In genomic region chr3:104253760-104254159, GRCm38 (mm10) we compare ENCODE assay signal across 25 mouse cellular contexts. TPM values are rescaled to one million over a fixed set of nuclear protein-coding genes. Genes with fewer than 3 reads are reported as not detected.
DNase-seq lines count a peak whose midpoint lies in the region; ATAC-seq and TF ChIP-seq lines count a peak whose summit lies in the region.
"Had no signal": no experiment of that assay in that cellular context is flagged by ENCODE, and none has a peak within 500 bp of the region (broad histone marks: within the 10 kb centered on the region; RNA-seq: fewer than 3 reads in every experiment).

No protein-coding gene starts in this region.

- peaks cover 1% of the 10 kb centered on the region for H3K4me1 ChIP-seq in heart, adult 2 months (ENCODE audit: control insufficient read depth, insufficient read depth, low read length)
- no peaks in the 10 kb centered on the region for H3K4me1 ChIP-seq in heart, embryonic 11.5 days (ENCODE audit: control insufficient read depth, insufficient read depth, low read length)
- no peaks in the 10 kb centered on the region for H3K4me1 ChIP-seq in kidney, adult 2 months (ENCODE audit: control insufficient read depth, insufficient read depth, low read length)
- 0 out of 2 replicates have a peak, but pooled peaks cover 3% of the 10 kb centered on the region for H3K4me1 ChIP-seq in lung, embryonic 16.5 days (replicated peaks; ENCODE audit: control insufficient read depth, insufficient read depth, low read length)
- no peaks in the 10 kb centered on the region; the same call in 1 of the 2 replicates for H3K4me1 ChIP-seq in lung, adult 2 months (ENCODE audit: control insufficient read depth, insufficient read depth, low read length)
- H3K4me1 ChIP-seq: kidney, embryonic 15.5 days; neural tube, embryonic 15.5 days had no signal

- no peak for DNase-seq in heart, adult 2 months
- peak; percentile 19 for DNase-seq in kidney, adult 2 months
- no peak for DNase-seq in kidney, adult 11 months
- no peak for DNase-seq in lung, adult 2 months
- DNase-seq in lung, postnatal 14 days, result peak; percentile 5
- DNase-seq in layer of hippocampus, adult 9-11 months, result no peak
- DNase-seq: adrenal gland, postnatal 25 days; cerebellum, adult 18-20 months; cerebellum, postnatal 10 days; gastrocnemius, postnatal 10 days; liver; midbrain, embryonic 14.5 days; retina, postnatal 1 day; right cerebral cortex, postnatal 14 days; thymus, postnatal 4 days had no signal

- H3K4me2 ChIP-seq in heart, embryonic 11.5 days, result no peak overlapping the region
- H3K4me2 ChIP-seq in lung, embryonic 16.5 days (ENCODE audit: low read depth, low read length), result no peak overlapping the region
- H3K4me2 ChIP-seq: kidney, embryonic 15.5 days; neural tube, embryonic 15.5 days had no signal

- ATAC-seq in heart, embryonic 11.5 days (replicated peaks; ENCODE audit: insufficient number of reproducible peaks, low FRiP score, low TSS enrichment), result no peak
- ATAC-seq in lung, embryonic 16.5 days (ENCODE audit: low read depth), result no peak
- ATAC-seq: forebrain, embryonic 16.5 days; hindbrain, embryonic 16.5 days; Patski had no signal

- intact Hi-C loops in heart, adult 2 months (cut with DNase I), result no loop called here

- H3K9ac ChIP-seq in heart, adult 2 months (ENCODE audit: low read depth, low read length), result no peak overlapping the region
- H3K9ac ChIP-seq in heart, embryonic 11.5 days (ENCODE audit: low read depth, low read length), result no peak overlapping the region
- H3K9ac ChIP-seq in lung, embryonic 16.5 days (ENCODE audit: low read length), result no peak overlapping the region
- H3K9ac ChIP-seq: kidney, embryonic 15.5 days; liver, embryonic 14.5 days; neural tube, embryonic 15.5 days had no signal

- H3K79me2 ChIP-seq in heart, adult 2 months (replicated peaks; ENCODE audit: control insufficient read depth, insufficient read depth, low read length), result no peaks in the 10 kb centered on the region

- no peaks in the 10 kb centered on the region; the same call in 1 of the 2 replicates for H3K36me3 ChIP-seq in heart, adult 2 months (ENCODE audit: control insufficient read depth, insufficient read depth, low read length)
- H3K36me3 ChIP-seq in heart, embryonic 11.5 days (ENCODE audit: control insufficient read depth, insufficient read depth, low read length), result no peaks in the 10 kb centered on the region
- no peaks in the 10 kb centered on the region for H3K36me3 ChIP-seq in kidney, adult 2 months (ENCODE audit: control insufficient read depth, insufficient read depth, low read length)
- no peaks in the 10 kb centered on the region for H3K36me3 ChIP-seq in lung, embryonic 16.5 days (ENCODE audit: control insufficient read depth, insufficient read depth, low read length)
- H3K36me3 ChIP-seq: kidney, embryonic 15.5 days; neural tube, embryonic 15.5 days had no signal

- no peaks in the 10 kb centered on the region for H3K27me3 ChIP-seq in heart, adult 2 months (ENCODE audit: control insufficient read depth, insufficient read depth, low read length)
- no peaks in the 10 kb centered on the region for H3K27me3 ChIP-seq in heart, embryonic 11.5 days (ENCODE audit: control insufficient read depth, insufficient read depth, low read length)
- no peaks in the 10 kb centered on the region for H3K27me3 ChIP-seq in kidney, adult 2 months (replicated peaks; ENCODE audit: control insufficient read depth, insufficient read depth, low read length)
- no peaks in the 10 kb centered on the region for H3K27me3 ChIP-seq in lung, embryonic 16.5 days (ENCODE audit: control insufficient read depth, insufficient read depth, low read depth, low read length)
- H3K27me3 ChIP-seq: kidney, embryonic 15.5 days; neural tube, embryonic 15.5 days; Patski had no signal

- peak overlapping the region; percentile 53 for H3K27ac ChIP-seq in heart, adult 2 months
- no peak overlapping the region for H3K27ac ChIP-seq in heart, embryonic 11.5 days (ENCODE audit: low read depth, low read length)
- H3K27ac ChIP-seq in kidney, adult 2 months (ENCODE audit: insufficient read depth, low read depth, low read length), result no peak overlapping the region
- H3K27ac ChIP-seq in lung, embryonic 16.5 days (ENCODE audit: low read length), result peak overlapping the region; percentile 36; the same call in 1 of the 2 replicates
- H3K27ac ChIP-seq: kidney, embryonic 15.5 days; liver, embryonic 14.5 days; macrophage; neural tube, embryonic 15.5 days had no signal

- no peak for TF ChIP-seq CTCF in heart, adult 2 months (IDR thresholded peaks at IDR 0.05)
- TF ChIP-seq CTCF in kidney, adult 2 months (conservative IDR thresholded peaks at IDR 0.05; ENCODE audit: insufficient read depth, insufficient read length, low read depth, low read length), result no peak
- no peak for TF ChIP-seq CTCF in lung, adult 2 months (IDR thresholded peaks at IDR 0.05; ENCODE audit: insufficient read depth, low read length)

- H3K9me3 ChIP-seq in heart, embryonic 11.5 days (replicated peaks; ENCODE audit: control insufficient read depth, low read length), result no peaks in the 10 kb centered on the region
- no peaks in the 10 kb centered on the region for H3K9me3 ChIP-seq in lung, embryonic 16.5 days (ENCODE audit: control insufficient read depth, low read length)
- H3K9me3 ChIP-seq: kidney, embryonic 15.5 days; neural tube, embryonic 15.5 days had no signal

- 48% methylated on average over 3 of the region's 3 CpGs for WGBS in heart, adult 2 months
- 48% methylated on average over 3 of the region's 3 CpGs for WGBS in heart, embryonic 11.5 days (ENCODE audit: insufficient replicate concordance)
- WGBS in kidney, adult 2 months, result 59% methylated on average over 3 of the region's 3 CpGs
- WGBS in lung, embryonic 16.5 days, result 44% methylated on average over 3 of the region's 3 CpGs
- WGBS in lung, adult 2 months, result 40% methylated on average over 3 of the region's 3 CpGs

- no peak overlapping the region for H3K4me3 ChIP-seq in heart, adult 2 months
- H3K4me3 ChIP-seq in heart, embryonic 11.5 days (ENCODE audit: low read depth, low read length), result no peak overlapping the region
- no peak overlapping the region for H3K4me3 ChIP-seq in kidney, adult 2 months (ENCODE audit: insufficient read depth, low read depth, low read length)
- no peak overlapping the region for H3K4me3 ChIP-seq in lung, embryonic 16.5 days (ENCODE audit: low read length)
- H3K4me3 ChIP-seq in lung, adult 2 months (replicated peaks; ENCODE audit: extremely low read depth, low read depth, low read length), result no peak overlapping the region
- H3K4me3 ChIP-seq: erythroblast, embryonic 14.5 days; kidney, embryonic 15.5 days; neural tube, embryonic 15.5 days had no signal

- no peak for TF ChIP-seq POLR2A in heart, adult 2 months (IDR thresholded peaks at IDR 0.05; ENCODE audit: insufficient read depth, low read depth, low read length)
- no peak for TF ChIP-seq POLR2A in kidney, adult 2 months (IDR thresholded peaks at IDR 0.05; ENCODE audit: low read depth, low read length)
- TF ChIP-seq POLR2A in lung, adult 2 months (IDR thresholded peaks at IDR 0.05; ENCODE audit: borderline replicate concordance, extremely low read depth, low read depth, low read length), result no peak

- TF ChIP-seq EP300 in heart, adult 2 months (IDR thresholded peaks at IDR 0.05; ENCODE audit: insufficient read depth, low read depth, low read length), result no peak

RNA-seq across cellular contexts. Expression of gene Magi3, which starts 33.6 kb away (rescaled TPM):
- total RNA-seq in heart, adult 2 months (2021), result 10 to 100 TPM; 31.2 to 42.2 TPM
- polyA plus RNA-seq in heart, adult 2 months (2012; rRNA removed), result 10.0 and 17.4 TPM in 2 replicates
- 9.1 and 11.1 TPM in 2 replicates for polyA plus RNA-seq in heart, embryonic 11.5 days (2014; fragmentation: Nextera tagmentation; extraction: Ambion mirVana)
- 4.4 and 4.9 TPM in 2 replicates for polyA plus RNA-seq in kidney, adult 2 months (2012; rRNA removed)
- 9.8 and 11.0 TPM in 2 replicates for polyA plus RNA-seq in lung, embryonic 16.5 days (2015; fragmentation: Nextera tagmentation; extraction: Ambion mirVana)
- polyA plus RNA-seq in lung, adult 2 months (2012; rRNA removed), result 20.2 and 22.6 TPM in 2 replicates

Comparison
In these comparisons a context has a peak if more than half of its experiments do, and no peak if none do; other contexts are left out.
1. DNase-seq: peak in kidney, adult 2 months (single experiment) and lung, postnatal 14 days (single experiment); none in heart, adult 2 months (0 of 2), kidney, adult 11 months (single experiment), lung, adult 2 months (single experiment) and layer of hippocampus, adult 9-11 months (single experiment).
2. H3K27ac ChIP-seq: peak in heart, adult 2 months (single experiment) and lung, embryonic 16.5 days (single experiment); none in heart, embryonic 11.5 days (single experiment) and kidney, adult 2 months (single experiment).